Mouse (Mus musculus) mammary gland, adult 2 months (tissue): ENCODE measurements around the gene Hamp. TPM values are rescaled to one million over a fixed set of nuclear protein-coding genes. Genes with fewer than 3 reads are reported as not detected.

Source experiments
- polyA plus RNA-seq: library from polyadenylated mRNA; depleted of rRNA; stranded (reverse); fragments of >200 nt; gene quantifications from 2 replicates; pipeline ENCODE4 v1.2.3, GENCODE M21; 2012; ENCODE audit warnings: low replicate concordance; rRNA removed

Hamp gene
- polyA plus RNA-seq: 1.9 and 22.9 TPM in 2 replicates

GRCm38 (mm10) chr7:30943909-30944635 lies at the start of gene Hamp:
Hamp (minus strand) TSS chr7:30944032.

GRCm38 (mm10) chr7:30973501-30974289 lies 29.9 kb upstream of the Hamp start, which contains the start of gene Fam187b:
Fam187b (plus strand) TSS chr7:30973790.

GRCm38 (mm10) chr7:30973251-30973500 lies 29.3 kb upstream of the Hamp start, which contains the start of gene Lsr:
Lsr (minus strand) TSS chr7:30973464.

GRCm38 (mm10) chr7:30956756-30957366 lies 13.0 kb upstream of the Hamp start, which contains the start of gene Usf2:
Usf2 (minus strand) TSS chr7:30956803.

GRCm38 (mm10) chr7:30924581-30924980 lies 19.3 kb downstream of the Hamp start, which contains the start of gene Hamp2:
Hamp2 (minus strand) TSS chr7:30924681.

GRCm38 (mm10) chr7:30914732-30915131 lies 29.1 kb downstream of the Hamp start, which contains the start of gene Mag:
Mag (minus strand) TSS chr7:30914873.

Other genes starting within 250 kb of the Hamp start
- not detected in 2 replicates for gene 2200002J24Rik, start 245.1 kb downstream of the Hamp start, polyA plus RNA-seq
- 0.05 and 0.70 TPM in 2 replicates for gene Atp4a, start 231.8 kb downstream of the Hamp start, polyA plus RNA-seq
- gene Tmem147, start 214.5 kb downstream of the Hamp start, polyA plus RNA-seq: 183 and 405 TPM in 2 replicates
- gene Gapdhs, start 200.4 kb downstream of the Hamp start, polyA plus RNA-seq: 0.09 and 0.10 TPM in 2 replicates
- 6.5 and 14.4 TPM in 2 replicates for gene Sbsn, start 192.6 kb downstream of the Hamp start, polyA plus RNA-seq
- 5.2 and 132 TPM in 2 replicates for gene Dmkn, start 180.3 kb downstream of the Hamp start, polyA plus RNA-seq
- 1.2 and 71.0 TPM in 2 replicates for gene Krtdap, start 156.1 kb downstream of the Hamp start, polyA plus RNA-seq
- 44.2 and 53.7 TPM in 2 replicates for gene Ffar2, start 120.3 kb downstream of the Hamp start, polyA plus RNA-seq
- gene Ffar3, start 87.9 kb downstream of the Hamp start, polyA plus RNA-seq: 0.10 and 0.11 TPM in 2 replicates
- 5.8 and 8.9 TPM in 2 replicates for gene Ffar1, start 82.5 kb downstream of the Hamp start, polyA plus RNA-seq
- 85.3 and 86.3 TPM in 2 replicates for gene Cd22, start 63.7 kb downstream of the Hamp start, polyA plus RNA-seq
- gene Mag, start 29.2 kb downstream of the Hamp start, polyA plus RNA-seq: 3.9 and 5.1 TPM in 2 replicates
- gene Hamp2, start 19.4 kb downstream of the Hamp start, polyA plus RNA-seq: 6.9 and 22.7 TPM in 2 replicates
- gene Usf2, start 12.8 kb upstream of the Hamp start, polyA plus RNA-seq: 122 and 253 TPM in 2 replicates
- 48.3 and 72.9 TPM in 2 replicates for gene Lsr, start 29.4 kb upstream of the Hamp start, polyA plus RNA-seq
- gene Fam187b, start 29.8 kb upstream of the Hamp start, polyA plus RNA-seq: 2.1 and 3.5 TPM in 2 replicates
- gene Fxyd5, start 98.4 kb upstream of the Hamp start, polyA plus RNA-seq: 182 and 227 TPM in 2 replicates
- 5.9 and 8.2 TPM in 2 replicates for gene Fxyd7, start 107.4 kb upstream of the Hamp start, polyA plus RNA-seq
- 506 and 885 TPM in 2 replicates for gene Fxyd1, start 113.2 kb upstream of the Hamp start, polyA plus RNA-seq
- gene Lgi4, start 115.3 kb upstream of the Hamp start, polyA plus RNA-seq: 11.8 and 13.0 TPM in 2 replicates
- gene Fxyd3, start 132.7 kb upstream of the Hamp start, polyA plus RNA-seq: 90.4 and 173 TPM in 2 replicates
- 21.2 and 27.6 TPM in 2 replicates for gene Hpn, start 171.3 kb upstream of the Hamp start, polyA plus RNA-seq
- 99.3 and 261 TPM in 2 replicates for gene Scn1b, start 183.0 kb upstream of the Hamp start, polyA plus RNA-seq
- 227 and 415 TPM in 2 replicates for gene Gramd1a, start 211.9 kb upstream of the Hamp start, polyA plus RNA-seq